Mouse (Mus musculus) T-helper 1 cell (primary cell): ENCODE measurements around the gene Car5b.

Source experiments
- in situ Hi-C: fragments of 300-600 bp; cut with MboI, MseI; formaldehyde crosslinking; loops from one replicate; pipeline ENCODE4 v1.15.1; 2025; ENCODE audit warnings: high pct_unique_total_duplicates

Car5b gene

DNA sequence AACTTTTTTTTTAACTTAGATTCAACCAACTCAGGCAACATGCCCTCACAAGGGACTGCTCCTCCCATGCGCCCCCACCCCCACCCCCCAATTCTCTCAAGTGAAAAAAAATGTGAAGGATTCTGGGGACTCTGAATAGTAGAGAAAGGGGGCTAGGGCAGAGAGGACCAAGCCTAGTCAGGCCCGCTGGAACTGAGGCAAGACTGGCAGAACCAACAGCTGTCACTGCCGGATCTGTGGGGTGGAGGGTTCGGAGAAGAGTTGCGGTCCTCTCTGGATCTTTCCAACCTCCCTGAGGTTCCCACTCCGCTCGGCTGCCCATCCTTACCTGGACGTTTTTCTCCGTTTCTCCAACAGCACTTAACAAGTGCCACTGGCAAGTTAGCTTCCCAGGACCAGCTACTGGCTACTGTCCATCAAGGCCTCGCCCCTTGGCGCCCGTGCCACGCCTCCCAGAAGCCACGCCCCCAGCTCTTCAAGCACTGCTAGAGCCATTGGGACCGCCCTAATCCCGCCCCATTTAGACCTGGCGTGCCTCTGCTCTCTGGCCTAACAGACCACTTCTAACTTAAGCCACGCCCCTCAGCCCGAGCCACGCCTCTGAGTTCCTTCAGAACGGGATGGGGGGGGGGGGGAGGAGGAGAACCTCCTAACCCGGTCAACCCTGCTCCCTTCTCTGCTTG is at the start of gene Car5b:
TSS of gene Car5b (minus strand) at position 391 of the 683 bp plus-strand sequence.
- in situ Hi-C loops = no loop called here

DNA sequence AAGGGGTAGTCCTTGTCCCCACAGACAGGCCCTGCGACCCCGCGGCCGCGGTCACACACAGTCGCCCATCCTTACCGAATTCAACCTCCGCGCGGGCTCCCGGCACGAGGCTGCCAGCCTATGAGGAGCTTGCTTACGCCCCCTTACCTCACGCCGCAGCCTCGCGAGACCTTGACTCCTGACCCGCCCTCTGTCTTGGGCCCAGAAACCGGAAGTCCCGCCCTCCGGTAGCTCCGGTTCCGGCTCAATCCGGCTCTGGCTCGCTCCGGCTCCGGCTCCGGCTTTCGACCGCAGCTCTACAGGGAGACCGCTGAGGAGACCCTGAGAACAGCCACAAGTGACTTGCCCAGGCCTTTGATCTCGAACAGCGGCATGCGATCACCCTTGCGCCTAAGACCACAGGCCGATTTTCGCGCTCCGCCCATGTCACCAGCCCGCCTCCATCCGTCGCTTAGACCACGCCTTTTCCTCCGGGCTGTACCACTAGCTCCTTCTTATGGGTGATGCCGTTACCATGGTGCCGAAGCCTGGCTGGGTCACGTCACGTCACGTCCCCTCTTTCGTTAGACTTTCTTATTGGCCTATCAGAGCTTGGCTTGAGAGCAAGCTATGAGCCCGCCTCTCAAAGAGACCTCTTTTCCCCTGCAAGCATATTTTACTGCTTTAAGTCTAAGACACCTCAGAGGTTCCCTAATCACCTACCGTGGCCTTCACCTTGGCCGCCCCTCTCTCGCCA is 48.4 kb upstream of the Car5b start, which contains the start of gene Siah1b:
TSS of gene Siah1b (minus strand) at position 454 of the 736 bp plus-strand sequence.
- in situ Hi-C loops = loop anchor here (10.0 kb wide), 1 partner anchor 339 kb away; the partner anchor contains the start of gene Piga

DNA sequence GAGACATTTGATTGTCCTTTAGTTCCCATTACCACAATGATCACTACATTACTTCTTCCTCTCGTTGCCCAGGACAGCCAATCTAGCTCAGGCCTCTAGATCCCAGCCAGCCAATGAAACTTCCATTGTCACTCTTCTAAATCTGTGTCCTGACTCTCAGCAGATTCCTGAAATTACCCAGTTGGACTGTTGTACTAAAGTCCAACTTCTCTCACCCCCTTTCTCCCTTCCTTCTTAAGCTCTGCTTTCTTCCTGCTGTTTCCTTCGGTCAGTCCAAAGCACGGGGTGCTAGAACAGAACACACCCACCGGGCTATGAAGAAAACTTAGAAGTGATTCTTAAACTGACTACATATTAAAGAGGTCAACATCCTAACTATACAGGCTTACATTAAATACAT is 41.2 kb upstream of the Car5b start:
- in situ Hi-C loops = loop anchor here (25.0 kb wide), 1 partner anchor 1132 kb away; no protein-coding TSS in a partner anchor

DNA sequence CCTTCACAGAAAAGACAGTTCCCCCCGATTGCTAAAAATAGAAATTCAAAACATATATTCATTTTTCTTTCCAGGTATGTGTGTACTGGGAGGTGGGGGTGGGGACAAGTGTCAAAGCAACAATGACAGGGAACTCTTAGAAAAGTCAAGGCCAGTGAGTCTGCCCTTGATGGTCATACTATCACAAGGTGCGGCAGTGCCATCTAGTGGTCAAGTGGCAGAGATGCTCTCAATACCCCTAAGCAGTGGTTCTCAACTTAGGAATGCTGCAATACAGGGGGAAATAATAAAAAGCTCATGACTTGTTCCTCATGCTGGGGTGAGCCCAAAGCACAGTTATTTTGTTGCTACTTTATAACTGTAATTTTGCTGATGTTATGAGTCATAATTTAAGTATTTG is 38.4 kb upstream of the Car5b start:
- in situ Hi-C loops = loop anchor here (25.0 kb wide), 1 partner anchor 1129 kb away; no protein-coding TSS in a partner anchor

DNA sequence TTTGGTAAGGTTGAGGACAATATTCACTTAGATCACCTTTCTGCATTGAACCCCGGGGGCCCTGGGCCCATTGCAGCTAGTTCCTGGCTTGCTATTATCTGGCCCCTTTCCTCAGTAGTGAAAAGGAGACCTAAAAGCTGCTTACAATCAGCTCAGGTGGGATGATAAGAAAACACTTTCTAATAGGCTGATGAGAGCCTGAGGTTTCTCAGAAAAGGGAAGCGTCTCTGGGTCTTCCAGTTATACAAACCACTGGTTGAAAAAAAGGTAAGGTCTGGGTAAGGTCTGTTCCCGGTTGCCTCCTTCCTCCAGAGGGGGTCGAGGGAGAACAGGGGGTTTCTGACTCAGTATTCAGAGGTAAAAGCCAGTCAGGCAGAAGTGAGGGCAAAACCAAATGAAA is 31.3 kb upstream of the Car5b start:
- in situ Hi-C loops = loop anchor here (25.0 kb wide), 1 partner anchor 1122 kb away; no protein-coding TSS in a partner anchor

DNA sequence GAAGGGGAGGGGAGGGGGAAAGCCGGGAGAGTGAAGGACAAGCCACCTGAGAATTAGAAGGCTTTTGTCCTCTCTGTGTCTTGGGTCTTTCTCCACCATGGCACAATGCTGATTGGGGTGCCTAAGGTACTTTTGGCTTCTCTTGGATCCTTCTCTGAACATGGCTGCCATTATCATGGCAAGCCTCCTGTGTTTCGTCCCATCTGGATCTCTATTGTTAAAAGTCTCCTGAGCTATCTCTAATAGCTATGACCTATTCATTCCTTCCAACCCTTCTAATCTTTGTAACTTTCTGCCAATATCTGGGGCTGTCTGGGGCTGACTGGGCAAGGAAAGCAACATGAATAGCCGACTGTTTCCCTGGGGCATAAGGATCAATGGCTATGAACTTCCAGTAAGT is 30.7 kb upstream of the Car5b start:
- in situ Hi-C loops = loop anchor here (25.0 kb wide), 1 partner anchor 1121 kb away; no protein-coding TSS in a partner anchor

DNA sequence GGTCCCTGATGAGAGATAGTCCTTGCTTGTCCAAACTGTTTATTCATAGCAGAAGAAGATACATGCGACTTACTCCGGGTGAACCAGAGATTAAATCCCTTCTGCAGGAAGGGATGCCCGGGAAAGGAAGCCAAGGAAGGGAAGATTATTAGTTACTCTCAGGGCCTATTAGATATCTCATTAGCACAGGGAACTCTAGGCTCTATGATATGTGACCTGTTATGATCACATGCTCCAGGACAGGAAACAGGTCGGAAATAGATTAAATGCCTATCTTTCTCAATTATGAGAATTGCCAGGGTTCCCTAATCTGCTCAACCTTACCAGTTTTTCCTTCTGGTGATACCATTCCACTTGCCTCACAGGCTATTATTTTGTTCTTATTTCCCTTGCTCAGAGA is 27.9 kb upstream of the Car5b start:
- in situ Hi-C loops = loop anchor here (25.0 kb wide), 1 partner anchor 1118 kb away; no protein-coding TSS in a partner anchor

DNA sequence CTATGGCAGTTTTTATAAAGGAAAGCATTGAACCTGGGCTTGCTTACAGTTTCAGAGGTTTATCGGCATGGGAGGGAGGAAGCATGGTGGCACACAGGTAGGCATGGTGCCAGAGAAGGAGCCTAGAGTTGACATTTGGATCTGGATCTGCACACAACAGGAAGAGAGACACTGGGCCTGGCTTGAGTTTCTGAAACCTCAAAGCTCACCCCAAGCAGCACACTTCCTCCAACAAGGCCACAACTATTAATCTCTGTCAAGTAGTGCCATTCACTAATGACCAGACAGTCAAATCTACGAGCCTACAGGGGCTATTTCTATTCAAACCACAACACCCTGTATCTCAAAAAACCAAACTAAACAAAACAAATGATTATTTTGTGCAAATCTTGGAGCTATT is 18.9 kb upstream of the Car5b start:
- in situ Hi-C loops = no loop called here

DNA sequence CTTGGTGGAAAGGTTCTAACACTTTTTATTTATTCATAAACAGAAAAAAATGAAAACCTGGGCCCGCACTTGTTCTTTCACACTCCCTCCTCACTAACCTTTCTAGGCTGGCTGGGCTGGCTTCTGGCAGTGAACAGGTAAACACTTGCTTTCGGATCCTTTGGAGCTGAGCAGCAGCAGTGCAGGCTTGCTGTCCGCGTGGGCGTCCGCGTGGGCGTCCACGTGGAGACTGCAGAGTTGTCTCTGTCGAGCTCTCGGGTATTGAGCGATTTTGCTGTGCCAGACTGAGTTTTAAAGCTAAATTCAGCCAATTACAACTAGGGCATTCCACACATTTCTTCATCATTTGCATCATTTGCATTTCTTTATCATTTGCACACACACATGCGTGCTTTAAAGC is 14.3 kb upstream of the Car5b start:
- in situ Hi-C loops = no loop called here

DNA sequence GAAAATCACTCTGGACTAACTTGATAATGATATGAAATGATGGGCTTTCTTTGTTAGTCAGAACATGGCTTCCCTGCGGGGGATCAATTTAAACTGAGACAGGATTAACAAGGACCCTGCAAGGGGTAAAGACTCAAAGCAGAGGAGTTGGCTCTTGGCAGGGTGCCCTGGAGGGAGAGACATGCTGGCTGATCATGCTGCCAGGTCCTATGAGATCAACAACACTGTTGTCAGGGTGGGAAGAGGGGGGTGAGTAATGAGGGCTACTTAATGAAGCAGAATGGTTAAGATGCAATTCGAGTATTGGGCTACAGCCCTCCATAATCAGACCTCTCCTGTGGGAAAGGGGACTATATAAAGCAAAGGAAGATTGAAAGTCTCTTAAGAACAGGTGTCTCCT is 11.1 kb upstream of the Car5b start:
- in situ Hi-C loops = no loop called here

DNA sequence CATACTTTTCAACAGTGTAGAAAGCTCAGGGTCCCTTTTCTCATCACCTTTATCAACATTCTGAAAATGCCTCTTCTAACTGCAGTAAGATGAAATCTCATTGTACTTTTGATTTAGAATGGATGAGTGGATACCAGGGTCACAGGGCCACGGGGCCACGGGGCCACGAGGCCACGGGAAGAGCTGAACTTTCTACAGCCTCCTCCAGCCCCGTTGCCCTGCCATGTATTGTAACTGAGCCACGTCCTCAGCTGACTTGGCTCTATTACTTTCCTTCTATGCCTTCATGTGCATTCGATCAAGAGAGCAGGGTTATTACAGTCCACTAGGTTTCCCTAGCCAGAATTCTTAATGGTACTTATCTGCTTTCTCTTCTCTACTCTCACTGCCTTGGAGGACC is 8.1 kb upstream of the Car5b start:
- in situ Hi-C loops = no loop called here

DNA sequence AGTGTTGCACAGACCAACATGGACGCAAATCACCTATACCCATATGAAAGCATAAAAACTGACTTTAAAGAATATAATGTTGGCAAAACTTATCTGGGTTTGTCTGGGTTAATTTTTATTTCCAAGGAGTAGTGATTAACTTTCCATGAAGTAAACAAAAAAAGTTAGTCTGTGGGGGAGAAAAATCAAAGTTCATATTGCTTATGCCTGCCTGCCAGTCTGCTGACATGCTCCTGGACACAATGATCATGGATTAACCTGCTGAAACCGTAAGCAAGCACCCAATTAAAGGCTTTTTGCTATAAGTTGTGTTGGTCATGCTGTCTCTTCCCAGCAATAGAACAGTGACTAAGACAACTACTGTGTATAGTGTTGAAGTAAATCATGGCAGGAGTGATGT is 7.6 kb upstream of the Car5b start:
- in situ Hi-C loops = no loop called here

DNA sequence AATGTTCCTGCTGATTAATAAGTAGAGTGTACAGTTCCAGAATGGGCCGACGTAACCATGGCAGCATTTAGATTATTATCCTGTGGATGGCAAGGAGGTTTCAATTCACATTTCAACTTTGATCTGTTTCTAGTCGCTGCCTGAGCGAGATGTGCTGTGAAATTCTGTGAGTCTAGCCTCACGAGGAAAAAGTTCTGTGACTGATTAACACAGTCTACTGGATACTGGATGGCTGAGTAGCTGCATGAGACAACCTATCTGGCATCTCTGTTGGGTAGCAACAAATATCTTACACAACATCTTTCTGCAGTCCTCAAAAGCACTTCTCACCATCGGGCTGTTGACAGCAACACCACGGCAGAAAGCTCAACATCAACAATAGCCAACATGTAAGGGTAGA is 4.7 kb upstream of the Car5b start:
- in situ Hi-C loops = no loop called here

DNA sequence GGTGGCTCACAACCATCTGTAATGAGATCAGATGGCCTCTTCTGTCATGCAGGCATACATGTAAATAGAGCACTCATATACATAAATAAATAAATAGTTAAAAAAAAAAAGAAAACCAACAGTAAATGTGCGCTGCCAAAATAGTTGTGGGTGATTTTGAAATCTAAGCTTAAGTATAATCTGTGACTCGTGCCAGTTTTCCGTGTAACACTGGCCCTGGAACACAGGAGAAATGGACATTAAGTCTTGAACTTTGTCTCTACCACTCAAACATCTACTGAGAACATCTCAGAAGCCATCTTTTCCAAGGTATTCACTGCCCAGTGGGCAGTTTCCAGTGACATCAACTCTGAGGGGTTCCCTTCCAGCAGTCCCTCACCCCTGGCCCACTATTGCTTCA is 12.2 kb downstream of the Car5b start:
- in situ Hi-C loops = no loop called here

DNA sequence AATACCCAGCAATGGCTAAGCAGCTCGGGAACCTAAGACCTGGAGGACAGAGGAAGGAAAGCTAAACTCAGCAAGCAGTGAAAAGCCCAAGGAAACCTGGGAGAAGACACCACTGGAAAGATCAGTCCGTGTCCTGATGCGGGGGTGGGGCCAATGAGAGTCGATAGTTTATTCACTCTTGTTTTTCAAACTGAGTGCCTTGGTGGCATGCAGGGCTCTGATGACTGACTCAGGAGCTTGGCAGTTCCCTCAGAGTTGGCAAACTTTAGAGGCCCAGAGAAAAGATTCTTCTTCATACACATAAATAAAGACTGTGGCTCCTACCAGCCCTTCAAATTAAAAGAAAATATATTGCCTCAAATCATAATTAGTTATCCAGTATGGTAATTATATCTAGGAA is 12.8 kb downstream of the Car5b start:
- in situ Hi-C loops = no loop called here

DNA sequence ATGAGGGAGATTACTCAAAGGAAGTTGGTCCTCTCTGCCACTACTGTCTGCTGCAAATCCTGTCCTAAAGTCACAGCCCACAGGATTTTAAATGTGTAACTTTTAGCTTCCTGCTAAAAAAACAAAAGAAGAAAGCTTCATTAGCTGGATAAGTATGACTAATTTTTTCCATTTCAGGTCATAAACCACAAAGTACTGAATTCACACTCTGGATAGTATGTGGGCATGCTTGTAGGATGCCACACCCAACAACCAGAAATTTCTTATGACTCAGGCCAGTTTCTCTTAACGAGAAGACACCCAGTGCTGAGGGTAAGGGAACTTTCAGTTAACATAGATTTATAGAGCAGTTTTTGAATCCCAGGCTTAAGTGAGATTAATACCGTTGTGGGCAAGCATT is 14.5 kb downstream of the Car5b start:
- in situ Hi-C loops = no loop called here

DNA sequence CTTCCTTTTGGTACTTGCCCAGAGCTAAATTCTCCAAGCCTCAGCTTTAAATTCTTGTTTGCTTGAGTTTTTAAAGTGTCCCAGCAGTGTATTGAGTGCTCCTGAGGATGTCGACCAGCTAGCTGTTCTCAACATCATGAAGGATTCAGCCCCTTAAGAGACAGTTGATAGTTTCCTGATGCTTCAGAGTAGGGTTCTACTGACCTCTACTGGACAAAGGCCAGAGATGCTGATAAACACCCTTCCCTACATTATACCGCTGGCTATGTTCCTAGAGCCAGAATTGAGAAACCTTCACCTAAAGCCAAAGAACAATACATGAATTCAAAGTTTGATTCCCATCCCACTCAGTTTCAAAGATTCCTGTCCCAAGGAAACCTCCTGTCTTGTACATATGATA is 23.0 kb downstream of the Car5b start:
- in situ Hi-C loops = no loop called here

DNA sequence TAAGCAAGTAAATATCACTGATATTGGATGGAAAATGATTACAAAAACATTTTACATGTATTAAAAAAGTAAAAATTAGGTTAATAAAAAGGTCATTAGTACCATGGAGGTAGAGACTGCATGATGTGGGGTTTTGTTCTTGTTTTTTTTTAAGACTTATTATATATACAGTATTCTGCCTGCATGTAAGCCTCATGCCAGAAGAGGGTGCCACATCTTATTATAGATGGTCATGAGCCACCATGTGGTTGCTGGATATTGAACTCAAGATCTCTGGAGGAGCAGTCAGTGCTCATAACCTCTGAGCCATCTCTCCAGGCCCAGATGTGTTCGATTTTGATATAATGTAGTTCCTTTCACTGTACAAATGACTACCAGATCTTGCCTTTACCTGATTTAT is 27.9 kb downstream of the Car5b start:
- in situ Hi-C loops = no loop called here

DNA sequence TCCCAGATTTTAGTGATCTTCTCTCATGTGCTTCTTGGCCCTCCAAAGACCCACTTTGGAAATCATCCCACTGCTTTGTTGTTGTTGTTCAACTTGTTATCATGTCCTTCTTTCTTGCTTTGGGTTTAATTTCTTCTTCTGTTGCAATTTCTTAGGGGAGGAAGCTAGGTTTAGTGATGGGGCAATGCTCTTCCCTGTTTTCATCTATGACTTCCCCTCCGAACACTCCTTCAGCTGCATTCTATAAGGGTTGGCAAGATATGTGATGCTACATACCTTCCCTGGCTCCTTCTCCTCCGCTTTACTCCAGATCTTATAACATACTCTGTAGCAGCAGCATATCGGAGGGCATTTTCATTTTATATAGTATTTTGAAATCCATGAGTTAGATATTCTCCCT is 31.0 kb downstream of the Car5b start:
- in situ Hi-C loops = no loop called here

DNA sequence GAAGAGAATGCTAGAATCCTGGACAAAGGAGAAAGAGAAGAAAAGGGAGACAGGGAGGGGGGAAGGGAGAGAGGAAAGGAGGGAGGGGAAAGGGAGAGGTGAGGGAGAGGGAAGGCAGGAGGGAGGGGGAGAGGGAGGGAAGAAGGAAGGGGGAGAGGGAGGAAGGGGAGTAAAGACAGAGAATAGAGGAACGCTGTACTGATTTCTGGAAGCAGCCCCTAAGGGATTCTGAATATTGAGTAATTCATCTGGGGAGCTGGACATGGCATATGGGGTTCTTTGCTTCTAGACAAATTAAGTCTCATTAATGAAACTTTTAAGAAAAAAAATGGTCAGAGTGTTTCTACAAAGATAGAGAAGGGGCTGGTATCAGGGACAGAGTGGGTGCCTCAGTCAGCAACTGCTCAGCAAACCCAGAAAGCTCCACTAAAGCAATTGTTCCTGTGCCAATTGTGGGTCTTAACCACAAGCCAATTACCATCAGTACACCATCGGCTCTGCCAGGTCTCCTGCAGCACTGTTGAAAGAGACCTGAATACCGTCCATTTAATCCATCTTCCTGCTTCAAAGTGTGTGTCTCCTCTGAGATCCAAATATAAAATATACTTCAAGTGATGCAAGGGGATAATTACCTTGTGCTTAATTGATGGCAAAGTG is 40.0 kb downstream of the Car5b start:
- in situ Hi-C loops = no loop called here

DNA sequence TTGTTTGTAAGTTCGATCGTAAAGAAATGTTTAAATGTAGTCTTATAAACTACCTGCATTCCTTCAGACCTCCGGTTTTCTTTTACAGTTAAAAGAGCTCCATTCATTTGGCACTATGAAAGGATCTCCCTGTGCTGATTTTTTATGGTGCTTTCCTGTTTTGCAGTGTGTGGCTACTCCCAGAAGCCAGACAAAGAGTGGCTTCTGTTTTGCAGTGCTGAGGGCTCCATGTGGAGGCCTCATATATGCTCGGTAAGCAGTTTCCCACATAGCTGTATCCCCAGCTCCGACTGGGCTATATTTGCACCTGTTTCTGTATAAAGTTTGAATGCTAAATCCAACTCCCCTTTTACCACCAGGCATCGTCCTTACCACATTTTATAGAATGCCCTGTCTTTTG is 45.7 kb downstream of the Car5b start:
- in situ Hi-C loops = no loop called here

DNA sequence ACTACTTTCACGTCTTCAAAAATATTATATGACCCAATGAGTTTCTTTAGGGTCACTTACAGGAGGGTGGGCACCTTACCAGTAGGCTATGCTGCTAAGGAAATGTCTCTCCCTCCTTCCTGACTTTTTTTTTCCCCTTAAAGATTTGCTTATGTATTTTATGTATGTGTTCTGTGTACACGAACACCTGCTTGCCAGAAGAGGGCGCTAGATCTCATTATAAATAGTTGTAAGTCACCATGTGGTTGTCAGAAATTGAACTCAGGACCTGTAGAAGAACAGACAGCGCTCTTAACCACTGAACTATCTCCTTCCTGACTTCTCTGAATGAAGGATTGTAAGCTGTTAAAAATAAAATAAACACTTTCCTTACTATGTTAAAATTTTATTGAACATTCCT is 46.3 kb downstream of the Car5b start:
- in situ Hi-C loops = no loop called here
